Mouse (Mus musculus) cortical plate, adult 2 months (tissue): ENCODE data around the gene Acer3.

ENCODE experiments used
- CTCF ChIP-seq: fragments of 200-500 bp; IDR thresholded peaks from 2 replicates; pipeline ENCODE4 v1.5.1; 2011; ENCODE audit warnings: mild to moderate bottlenecking, control low read depth, low read length; ENCODE audit not compliant: insufficient read depth; ENCODE audit errors: extremely low read depth
- POLR2A ChIP-seq: fragments of 200-500 bp; IDR thresholded peaks from 2 replicates; pipeline ENCODE4 v1.6.1; 2011; ENCODE audit warnings: mild to moderate bottlenecking, low read length, control low read depth; ENCODE audit not compliant: insufficient read depth; ENCODE audit errors: extremely low read depth

GRCm38 (mm10) chr7:98353616-98354015 is 32.6 kb upstream of the Acer3 start:
- no peak for TF ChIP-seq CTCF
- no peak for TF ChIP-seq POLR2A
